Mouse (Mus musculus) intestine, embryonic 14.5 days (tissue): ENCODE results near the gene Trank1. TPM values are rescaled to one million over a fixed set of nuclear protein-coding genes. Genes with fewer than 3 reads are reported as not detected.
A peak's percentile ranks its signal among the peaks of the same experiment; 100 is the strongest.

ENCODE experiments used
- ATAC-seq: fragments of 200-750 bp; cut with Nextera tagmentation; replicated peaks from 2 replicates; pipeline ENCODE4 v1.8.0; 2017; ENCODE audit warnings: low read depth, moderate number of reproducible peaks, moderate TSS enrichment, moderate library complexity; ENCODE audit not compliant: low FRiP score, low TSS enrichment
- DNase-seq: peaks from one replicate; pipeline ENCODE4 v3.0.0-alpha.2; 2018; ENCODE audit warnings: low spot score
- H3K27ac ChIP-seq: fragments of 300-500 bp; sonication (generic); 2 replicates; pipeline ENCODE4 v1.5.1; 2014; ENCODE audit warnings: low read depth, mild to moderate bottlenecking, control low read depth
- H3K27me3 ChIP-seq: fragments of 300-500 bp; sonication (generic); replicated peaks from 2 replicates; pipeline ENCODE4 v1.6.1; 2014; ENCODE audit warnings: low read length, control low read depth; ENCODE audit not compliant: control insufficient read depth, insufficient read depth
- H3K36me3 ChIP-seq: fragments of 300-500 bp; sonication (generic); 2 replicates; pipeline ENCODE4 v1.6.1; 2014; ENCODE audit warnings: low read length, control low read depth; ENCODE audit not compliant: control insufficient read depth, insufficient read depth
- H3K4me1 ChIP-seq: fragments of 300-500 bp; sonication (generic); replicated peaks from 2 replicates; pipeline ENCODE4 v1.6.1; 2014; ENCODE audit warnings: low read length, control low read depth, mixed read lengths; ENCODE audit not compliant: control insufficient read depth, insufficient read depth
- H3K4me2 ChIP-seq: fragments of 300-500 bp; sonication (generic); 2 replicates; pipeline ENCODE4 v1.6.1; 2014; ENCODE audit warnings: low read length
- H3K4me3 ChIP-seq: fragments of 300-500 bp; sonication (generic); 2 replicates; pipeline ENCODE4 v1.5.1; 2014; ENCODE audit warnings: low read depth, low read length, control low read depth, mixed read lengths
- H3K9ac ChIP-seq: fragments of 300-500 bp; sonication (generic); 2 replicates; pipeline ENCODE4 v1.6.1; 2014; ENCODE audit warnings: mild to moderate bottlenecking, low read length
- H3K9me3 ChIP-seq: fragments of 300-500 bp; sonication (generic); 2 replicates; pipeline ENCODE4 v1.6.1; 2016; ENCODE audit warnings: low read length, control low read depth; ENCODE audit not compliant: control insufficient read depth
- WGBS: fragments of 180-500 bp; shearing (Covaris S2); extraction: QIAGEN DNeasy Blood & Tissue Kit; methylation state at CpG from one replicate; pipeline ENCODE4 v1.1.7; 2014; 5-methylcytosine and 5-hydroxymethylcytosine counted together
- polyA plus RNA-seq: library from polyadenylated mRNA; unstranded; fragments of >200 nt; fragmentation: Nextera tagmentation; extraction: Ambion mirVana; gene quantifications from 2 replicates; pipeline ENCODE4 v1.2.1, GENCODE M21; 2014

Trank1 gene
- polyA plus RNA-seq, 1 experiment from 2014 or later = 0.08 TPM

DNA sequence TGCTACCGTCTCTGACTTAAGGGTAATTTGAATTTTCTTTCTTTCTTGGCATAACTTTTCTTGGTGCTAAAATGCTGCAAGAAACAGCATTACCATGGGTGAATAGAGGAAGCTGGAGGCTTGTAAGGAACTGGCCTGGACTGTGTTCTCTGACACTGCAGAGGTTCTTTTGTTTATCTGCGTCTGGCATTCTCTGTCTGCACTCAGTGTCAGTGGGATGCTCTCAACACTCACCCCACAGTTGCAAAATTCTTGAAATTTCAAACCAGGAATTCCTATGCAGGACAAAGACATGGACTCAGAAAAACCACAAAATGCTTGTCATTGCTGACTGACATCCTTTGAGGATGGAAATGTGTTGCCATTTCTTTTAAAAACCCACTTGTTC, 117.8 kb downstream of the Trank1 start:
- ATAC-seq (no peak), DNase-seq (no peak)
- 33% methylated on average over 2 of the region's 2 CpGs for WGBS
- H3K4me3 ChIP-seq = no peak overlapping the region
- no peaks in the 10 kb centered on the region for H3K36me3 ChIP-seq
- H3K27ac ChIP-seq = no peak overlapping the region
- no peaks in the 10 kb centered on the region for H3K27me3 ChIP-seq
- H3K4me2 ChIP-seq = no peak overlapping the region
- no peaks in the 10 kb centered on the region for H3K9me3 ChIP-seq
- H3K9ac ChIP-seq = no peak overlapping the region
- H3K4me1 ChIP-seq = no peaks in the 10 kb centered on the region

DNA sequence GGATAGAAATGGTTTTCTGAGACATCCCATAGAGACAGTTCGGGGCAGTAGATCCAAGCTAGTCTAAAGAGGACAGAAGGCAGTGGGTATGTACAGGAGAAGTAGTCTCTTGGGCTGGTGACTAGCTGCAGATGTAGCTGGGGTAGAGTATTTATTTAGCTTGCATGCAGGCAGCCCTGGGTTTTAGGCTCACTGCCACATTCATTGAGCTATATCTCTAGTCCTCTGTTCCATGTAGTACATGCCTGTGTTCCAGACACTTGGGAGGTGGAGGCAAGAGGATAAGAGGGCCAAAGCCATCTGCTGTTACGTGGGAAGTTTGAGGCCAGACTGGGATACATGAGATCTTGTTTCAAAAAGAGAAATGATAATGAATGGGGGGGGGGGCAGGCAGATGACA, 123.9 kb downstream of the Trank1 start:
- Histone ChIP-seq H3K27me3 (peaks cover 21% of the 10 kb centered on the region), H3K4me3 (no peak overlapping the region), H3K9me3 (no peaks in the 10 kb centered on the region), H3K36me3 (no peaks in the 10 kb centered on the region), H3K4me1 (no peaks in the 10 kb centered on the region), H3K9ac (no peak overlapping the region), H3K4me2 (no peak overlapping the region), H3K27ac (no peak overlapping the region)
- 91% methylated on average over 2 of the region's 2 CpGs for WGBS
- DNase-seq (no peak), ATAC-seq (no peak)

DNA sequence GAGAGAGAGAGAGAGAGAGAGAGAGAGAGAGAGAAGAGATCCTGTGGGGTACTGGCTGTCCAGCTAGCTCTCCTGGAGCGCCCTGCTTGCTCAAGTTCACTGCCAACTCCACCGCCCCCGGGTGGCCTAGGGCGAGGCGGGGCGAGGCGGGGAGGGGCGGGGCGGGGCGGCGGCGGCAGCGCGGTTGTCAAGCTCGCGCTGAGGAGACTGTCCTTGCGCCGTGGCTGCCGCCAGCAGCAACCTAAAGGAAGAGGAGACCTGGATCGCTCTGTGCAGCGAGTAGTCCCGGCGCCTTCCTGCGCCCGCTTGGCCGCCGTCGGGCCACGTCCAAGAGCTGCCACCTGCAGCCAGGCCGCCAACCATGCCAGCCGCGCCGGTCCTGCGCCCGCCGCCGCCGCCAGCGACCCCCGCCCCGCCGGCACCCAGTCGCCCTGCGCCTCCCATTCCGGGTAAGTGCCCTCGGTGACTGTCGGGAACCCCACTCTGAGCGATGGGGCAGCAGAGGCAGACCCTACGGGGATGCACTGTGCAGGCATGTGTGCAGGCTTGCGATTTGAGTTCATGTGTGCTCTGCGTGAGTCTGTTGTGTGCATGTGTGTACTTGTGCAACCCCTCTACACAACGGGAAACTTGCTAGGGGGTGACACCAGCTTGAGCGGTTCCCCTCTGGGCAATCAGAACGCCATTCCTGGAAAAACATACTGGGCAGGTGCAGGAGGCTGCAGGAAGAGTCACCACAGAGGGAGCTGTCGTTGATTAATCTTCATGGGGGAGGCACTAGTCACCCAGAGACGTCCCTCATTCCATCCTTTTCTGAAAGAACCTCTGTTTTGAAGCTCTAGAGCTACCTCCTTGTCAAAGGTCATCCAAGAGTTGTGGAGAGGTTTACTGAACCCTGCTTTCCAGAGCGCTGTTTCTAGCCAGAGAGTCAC, 127.6 kb downstream of the Trank1 start, which contains the start of gene Dclk3:
Gene Dclk3 (plus strand): TSS at position 178 of the 932 bp plus-strand sequence.
- Histone ChIP-seq H3K9ac (0 out of 2 replicates have a peak within 1 kb of the TSS, but pooled peaks have one; percentile 17), H3K27me3 (peaks cover 21% of the 10 kb centered on the region), H3K27ac (no peak within 1 kb of the TSS), H3K9me3 (no peaks in the 10 kb centered on the region), H3K4me3 (peak within 1 kb of the TSS; percentile 45), H3K4me1 (no peaks in the 10 kb centered on the region), H3K36me3 (no peaks in the 10 kb centered on the region), H3K4me2 (peak within 1 kb of the TSS; percentile 80)
- peak; percentile 70 for DNase-seq
- 6% methylated on average over 34 of the region's 57 CpGs for WGBS
- ATAC-seq = peak; percentile 61

DNA sequence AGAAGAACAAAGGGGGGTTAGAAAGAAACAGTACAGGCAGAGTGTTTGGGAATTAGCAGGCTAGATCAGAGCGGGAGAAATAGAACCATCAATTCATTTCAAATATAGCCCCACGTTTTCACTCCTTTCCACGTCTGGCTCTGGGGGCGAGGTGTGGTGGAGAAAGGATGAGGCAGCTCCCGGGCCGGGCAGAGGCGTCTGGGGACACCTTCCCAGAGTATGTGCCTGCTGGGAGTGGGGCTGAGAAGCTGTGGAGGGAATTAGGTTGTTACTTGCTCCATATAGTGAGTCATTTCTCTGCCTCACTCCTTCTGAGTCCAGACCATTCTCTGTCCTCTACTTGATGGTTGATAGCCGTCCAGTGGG, 128.3 kb downstream of the Trank1 start:
- Histone ChIP-seq H3K4me1 (no peaks in the 10 kb centered on the region), H3K4me3 (0 out of 2 replicates have a peak overlapping the region, but pooled peaks have one; percentile 45), H3K27ac (no peak overlapping the region), H3K27me3 (peaks cover 21% of the 10 kb centered on the region), H3K9ac (no peak overlapping the region), H3K9me3 (no peaks in the 10 kb centered on the region), H3K36me3 (no peaks in the 10 kb centered on the region), H3K4me2 (no peak overlapping the region)
- WGBS = 48% methylated on average over 8 of the region's 8 CpGs
- DNase-seq (no peak), ATAC-seq (no peak)

DNA sequence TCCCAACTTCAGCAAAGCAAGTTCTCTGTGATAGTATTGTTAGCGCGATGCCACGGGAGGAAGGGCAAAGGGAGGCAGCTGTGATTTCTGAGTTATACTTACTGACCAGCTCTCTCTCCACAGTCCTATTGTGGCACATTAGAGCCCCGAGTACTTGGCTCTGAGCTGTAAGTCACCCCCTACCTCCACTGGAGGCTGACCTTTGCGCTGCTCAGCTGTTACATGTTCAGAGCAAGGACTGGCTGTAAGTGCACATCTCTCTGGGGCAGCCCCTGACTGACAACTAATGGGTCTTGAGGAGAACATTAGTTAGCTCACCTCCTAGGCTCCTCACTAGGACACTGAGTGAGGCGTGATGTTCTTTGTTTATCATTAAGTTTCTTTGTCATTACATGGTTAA, 128.9 kb downstream of the Trank1 start:
- WGBS = 89% methylated on average over 6 of the region's 6 CpGs
- no peak overlapping the region for H3K4me3 ChIP-seq
- DNase-seq = no peak
- H3K36me3 ChIP-seq = no peaks in the 10 kb centered on the region
- H3K9ac ChIP-seq = no peak overlapping the region
- H3K9me3 ChIP-seq = no peaks in the 10 kb centered on the region
- peaks cover 21% of the 10 kb centered on the region for H3K27me3 ChIP-seq
- no peak overlapping the region for H3K27ac ChIP-seq
- no peaks in the 10 kb centered on the region for H3K4me1 ChIP-seq
- no peak for ATAC-seq
- no peak overlapping the region for H3K4me2 ChIP-seq

DNA sequence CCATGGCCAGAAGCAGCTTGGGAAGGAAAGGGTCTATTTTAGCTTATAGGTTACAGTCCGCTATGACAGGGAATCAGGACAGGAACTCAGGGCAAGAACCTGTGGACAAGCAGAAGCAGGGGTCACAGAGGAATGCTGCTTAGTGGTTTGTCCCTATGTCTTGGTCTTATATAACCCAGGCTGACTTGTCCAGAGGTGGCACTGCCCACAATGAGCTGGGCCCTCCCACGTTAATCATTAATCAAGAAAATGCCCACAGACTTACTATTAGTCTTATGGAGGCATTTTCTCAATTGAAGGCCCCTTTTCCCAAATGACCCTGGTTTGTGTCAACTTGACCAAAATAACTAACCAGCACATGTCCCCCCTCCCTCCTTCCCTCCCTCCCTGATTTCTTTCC, 129.6 kb downstream of the Trank1 start:
- no peaks in the 10 kb centered on the region for H3K36me3 ChIP-seq
- H3K27me3 ChIP-seq = peaks cover 21% of the 10 kb centered on the region
- H3K4me2 ChIP-seq = no peak overlapping the region
- no peaks in the 10 kb centered on the region for H3K4me1 ChIP-seq
- DNase-seq (no peak), ATAC-seq (no peak)
- no peak overlapping the region for H3K9ac ChIP-seq
- H3K4me3 ChIP-seq = no peak overlapping the region
- H3K9me3 ChIP-seq = no peaks in the 10 kb centered on the region
- 93% methylated on average over 2 of the region's 2 CpGs for WGBS
- H3K27ac ChIP-seq = no peak overlapping the region

Other genes with a start within 250 kb of the Trank1 start
- gene Lrrfip2, start 194.1 kb upstream of the Trank1 start, polyA plus RNA-seq = 34.4 and 36.8 TPM in 2 replicates
- 43.6 and 48.3 TPM in 2 replicates for gene Mlh1, start 39.9 kb upstream of the Trank1 start, polyA plus RNA-seq
- 35.7 and 36.1 TPM in 2 replicates for gene Epm2aip1, start 39.8 kb upstream of the Trank1 start, polyA plus RNA-seq
- gene Dclk3, start 127.3 kb downstream of the Trank1 start, polyA plus RNA-seq = 0.38 and 0.42 TPM in 2 replicates